Mouse (Mus musculus) heart, embryonic 15.5 days (tissue): ENCODE measurements around the gene Tmem95. TPM values are rescaled to one million over a fixed set of nuclear protein-coding genes. Genes with fewer than 3 reads are reported as not detected.

Source experiments
- ATAC-seq: fragments of 200-750 bp; cut with Nextera tagmentation; replicated peaks from 2 replicates; pipeline ENCODE4 v1.8.0; 2017; ENCODE audit warnings: low read depth, moderate TSS enrichment; ENCODE audit not compliant: insufficient number of reproducible peaks, insufficient read depth, low FRiP score
- H3K27ac ChIP-seq: fragments of 300-500 bp; sonication (generic); 2 replicates; pipeline ENCODE4 v1.5.1; 2015; ENCODE audit warnings: mild to moderate bottlenecking, inconsistent platforms
- H3K27me3 ChIP-seq: fragments of 300-500 bp; sonication (generic); 2 replicates; pipeline ENCODE4 v1.6.1; 2015; ENCODE audit warnings: inconsistent platforms
- H3K36me3 ChIP-seq: fragments of 300-500 bp; sonication (generic); 2 replicates; pipeline ENCODE4 v1.6.1; 2015; ENCODE audit warnings: mild to moderate bottlenecking, inconsistent platforms
- H3K4me1 ChIP-seq: fragments of 300-500 bp; sonication (generic); replicated peaks from 2 replicates; pipeline ENCODE4 v1.6.1; 2015; ENCODE audit warnings: inconsistent platforms
- H3K4me2 ChIP-seq: fragments of 300-500 bp; sonication (generic); 2 replicates; pipeline ENCODE4 v1.6.1; 2015; ENCODE audit warnings: inconsistent platforms, mild to moderate bottlenecking, moderate library complexity
- H3K4me3 ChIP-seq: fragments of 300-500 bp; sonication (generic); 2 replicates; pipeline ENCODE4 v1.5.1; 2015; ENCODE audit warnings: mild to moderate bottlenecking, inconsistent platforms
- H3K9ac ChIP-seq: fragments of 300-500 bp; sonication (generic); 2 replicates; pipeline ENCODE4 v1.6.1; 2015; ENCODE audit warnings: mild to moderate bottlenecking, inconsistent platforms
- H3K9me3 ChIP-seq: fragments of 300-500 bp; sonication (generic); replicated peaks from 2 replicates; pipeline ENCODE4 v1.6.1; 2016; ENCODE audit warnings: inconsistent platforms
- WGBS: fragments of 180-500 bp; shearing (Covaris S2); methylation state at CpG from one replicate; pipeline ENCODE4 v1.1.7; 2015; ENCODE audit warnings: mixed read lengths; 5-methylcytosine and 5-hydroxymethylcytosine counted together
- polyA plus RNA-seq: library from polyadenylated mRNA; unstranded; fragments of >200 nt; fragmentation: Nextera tagmentation; extraction: Ambion mirVana; gene quantifications from 2 replicates; pipeline ENCODE4 v1.2.1, GENCODE M21; 2015

The Tmem95 gene
- polyA plus RNA-seq: not detected in 2 replicates

- no peak for ATAC-seq
- Histone ChIP-seq H3K4me3 (peak within 1 kb of the TSS; percentile 64), H3K9me3 (no peaks in the 10 kb centered on the region), H3K4me2 (peak within 1 kb of the TSS; percentile 53), H3K4me1 (peaks cover 46% of the 10 kb centered on the region), H3K9ac (0 out of 2 replicates have a peak within 1 kb of the TSS, but pooled peaks have one; percentile 3), H3K27ac (peak within 1 kb of the TSS; percentile 66; the same call in 1 of the 2 replicates), H3K27me3 (no peaks in the 10 kb centered on the region; the same call in 1 of the 2 replicates), H3K36me3 (no peaks in the 10 kb centered on the region)
- WGBS: 79% methylated on average over 11 of the region's 11 CpGs
These were observed at the start of gene Tmem95 for GRCm38 (mm10) chr11:69877878-69878277. TSS of gene Tmem95 (minus strand) at chr11:69878018.

GRCm38 (mm10) chr11:69927501-69927900 is 49.7 kb upstream of the Tmem95 start:
- no peak overlapping the region for H3K4me2 ChIP-seq
- WGBS: 94% methylated on average over 2 of the region's 2 CpGs
- no peak for ATAC-seq

GRCm38 (mm10) chr11:69922796-69923195 is 45.0 kb upstream of the Tmem95 start:
- Histone ChIP-seq H3K4me1 (peaks cover 26% of the 10 kb centered on the region), H3K4me2 (peak overlapping the region; percentile 72; the same call in 1 of the 2 replicates), H3K9ac (no peak overlapping the region), H3K27me3 (no peaks in the 10 kb centered on the region), H3K4me3 (no peak overlapping the region), H3K9me3 (no peaks in the 10 kb centered on the region), H3K36me3 (peaks cover 13% of the 10 kb centered on the region), H3K27ac (peak overlapping the region; percentile 92)
- WGBS: 63% methylated on average over 3 of the region's 3 CpGs
- ATAC-seq: no peak

More at GRCm38 (mm10) chr11:69927501-69927900, 49.7 kb upstream of the Tmem95 start:
- peaks cover 5% of the 10 kb centered on the region for H3K4me1 ChIP-seq
- H3K4me3 ChIP-seq: no peak overlapping the region
- H3K9ac ChIP-seq: no peak overlapping the region
- no peaks in the 10 kb centered on the region for H3K9me3 ChIP-seq
- H3K27ac ChIP-seq: no peak overlapping the region
- no peaks in the 10 kb centered on the region for H3K36me3 ChIP-seq
- no peaks in the 10 kb centered on the region for H3K27me3 ChIP-seq

- no peaks in the 10 kb centered on the region for H3K27me3 ChIP-seq
- peak overlapping the region; percentile 96 for H3K4me3 ChIP-seq
- H3K36me3 ChIP-seq: peaks cover 19% of the 10 kb centered on the region
- ATAC-seq: no peak
- H3K9me3 ChIP-seq: no peaks in the 10 kb centered on the region
- H3K4me2 ChIP-seq: peak overlapping the region; percentile 72
- H3K27ac ChIP-seq: peak overlapping the region; percentile 92
- peaks cover 26% of the 10 kb centered on the region for H3K4me1 ChIP-seq
- H3K9ac ChIP-seq: peak overlapping the region; percentile 61
- 5% methylated on average over 12 of the region's 12 CpGs for WGBS
These were observed 44.4 kb upstream of the Tmem95 start for GRCm38 (mm10) chr11:69922012-69922756.

- Histone ChIP-seq H3K4me1 (peaks cover 27% of the 10 kb centered on the region), H3K36me3 (peaks cover 27% of the 10 kb centered on the region), H3K9ac (peak within 1 kb of the TSS; percentile 97), H3K4me2 (peak within 1 kb of the TSS; percentile 88), H3K4me3 (peak within 1 kb of the TSS; percentile 96), H3K9me3 (no peaks in the 10 kb centered on the region), H3K27ac (peak within 1 kb of the TSS; percentile 97), H3K27me3 (no peaks in the 10 kb centered on the region)
- WGBS: under 1% methylated on average over 78 of the region's 78 CpGs
- ATAC-seq: peak; percentile 97
These were observed 43.5 kb upstream of the Tmem95 start, which contains the start of gene Eif5a for GRCm38 (mm10) chr11:69921114-69922011. TSS of gene Eif5a (minus strand) at chr11:69921958.

- Histone ChIP-seq H3K9ac (peak overlapping the region; percentile 97), H3K9me3 (no peaks in the 10 kb centered on the region), H3K27me3 (no peaks in the 10 kb centered on the region), H3K27ac (peak overlapping the region; percentile 97), H3K4me2 (peak overlapping the region; percentile 88), H3K36me3 (peaks cover 36% of the 10 kb centered on the region), H3K4me3 (peak overlapping the region; percentile 96), H3K4me1 (peaks cover 36% of the 10 kb centered on the region)
- ATAC-seq: peak; percentile 14
- under 1% methylated on average over 61 of the region's 65 CpGs for WGBS
These were observed 42.6 kb upstream of the Tmem95 start for GRCm38 (mm10) chr11:69920266-69921031.

- peak; percentile 23; the same call in 1 of the 2 replicates for ATAC-seq
- Histone ChIP-seq H3K9me3 (no peaks in the 10 kb centered on the region), H3K36me3 (peaks cover 41% of the 10 kb centered on the region), H3K4me3 (peak overlapping the region; percentile 96), H3K27ac (peak overlapping the region; percentile 97), H3K4me1 (peaks cover 43% of the 10 kb centered on the region), H3K9ac (peak overlapping the region; percentile 97), H3K4me2 (peak overlapping the region; percentile 88), H3K27me3 (no peaks in the 10 kb centered on the region)
- under 1% methylated on average over 17 of the region's 17 CpGs for WGBS
These were observed 41.9 kb upstream of the Tmem95 start for GRCm38 (mm10) chr11:69919661-69920265.

- 77% methylated on average over 9 of the region's 9 CpGs for WGBS
- no peak for ATAC-seq
- Histone ChIP-seq H3K27ac (peak overlapping the region; percentile 97), H3K4me3 (peak overlapping the region; percentile 96), H3K4me2 (peak overlapping the region; percentile 88), H3K9me3 (no peaks in the 10 kb centered on the region), H3K9ac (peak overlapping the region; percentile 97), H3K4me1 (peaks cover 49% of the 10 kb centered on the region), H3K36me3 (peaks cover 41% of the 10 kb centered on the region), H3K27me3 (no peaks in the 10 kb centered on the region)
These were observed 41.2 kb upstream of the Tmem95 start for GRCm38 (mm10) chr11:69919053-69919452.

GRCm38 (mm10) chr11:69918118-69918517 is 40.3 kb upstream of the Tmem95 start:
- Histone ChIP-seq H3K9ac (no peak overlapping the region), H3K9me3 (no peaks in the 10 kb centered on the region), H3K36me3 (peaks cover 44% of the 10 kb centered on the region), H3K4me1 (peaks cover 54% of the 10 kb centered on the region), H3K27ac (no peak overlapping the region), H3K4me3 (no peak overlapping the region), H3K27me3 (no peaks in the 10 kb centered on the region), H3K4me2 (no peak overlapping the region)
- WGBS: 79% methylated on average over 5 of the region's 5 CpGs
- ATAC-seq: no peak

GRCm38 (mm10) chr11:69917379-69917948 is 39.6 kb upstream of the Tmem95 start:
- Histone ChIP-seq H3K27ac (no peak overlapping the region), H3K4me2 (no peak overlapping the region), H3K9me3 (no peaks in the 10 kb centered on the region), H3K9ac (no peak overlapping the region), H3K36me3 (peaks cover 49% of the 10 kb centered on the region), H3K4me1 (peaks cover 49% of the 10 kb centered on the region), H3K27me3 (no peaks in the 10 kb centered on the region), H3K4me3 (no peak overlapping the region)
- WGBS: 84% methylated on average over 8 of the region's 8 CpGs
- no peak for ATAC-seq
